Mouse (Mus musculus) myocyte (in vitro differentiated cells): ENCODE measurements at regions not wholly inside any gene's neighbourhood (a gene's known extent, or its start where the extent isn't known, plus 50 kb on each side); places are given as distances from the start of the nearest gene placed in this dataset.

Experiments used
- H3K27me3 ChIP-seq: one replicate; pipeline ENCODE4 v1.6.1; 2011; ENCODE audit not compliant: control insufficient read depth, insufficient read depth, insufficient read length
- H3K36me3 ChIP-seq: one replicate; pipeline ENCODE4 v1.6.1; 2011; ENCODE audit not compliant: control insufficient read depth, insufficient read depth
- H3K4me2 ChIP-seq: one replicate; pipeline ENCODE4 v1.6.1; 2011; ENCODE audit warnings: low read depth, control low read depth
- H3K4me3 ChIP-seq: one replicate; pipeline ENCODE4 v1.5.1; 2011; ENCODE audit warnings: mild to moderate bottlenecking, control low read depth, moderate library complexity
- H3K79me2 ChIP-seq: one replicate; pipeline ENCODE4 v1.6.1; 2011; ENCODE audit not compliant: control insufficient read depth, insufficient read depth
- H3ac ChIP-seq: one replicate; pipeline ENCODE4 v1.6.1; 2011; ENCODE audit not compliant: control insufficient read depth, insufficient read length
- CEBPB ChIP-seq: IDR thresholded peaks from 2 replicates; pipeline ENCODE4 v1.6.1; 2011; ENCODE audit warnings: mild to moderate bottlenecking, moderate library complexity; ENCODE audit not compliant: poor library complexity, insufficient read depth, severe bottlenecking
- E2F4 ChIP-seq: IDR thresholded peaks from one replicate; pipeline ENCODE4 v1.6.1; 2011; ENCODE audit warnings: mild to moderate bottlenecking, control low read depth, moderate library complexity; ENCODE audit not compliant: insufficient read depth
- MAX ChIP-seq: IDR thresholded peaks from one replicate; pipeline ENCODE4 v1.6.1; 2011; ENCODE audit warnings: low read depth, mild to moderate bottlenecking, control low read depth
- MYOD1 ChIP-seq, 3 experiments: IDR thresholded peaks; one replicate each; pipeline ENCODE4 v1.6.1; 2011; ENCODE audit warnings: control low read depth in 2 of 3, low read depth in 2 of 3, mild to moderate bottlenecking in 2 of 3, moderate library complexity in 1 of 3; ENCODE audit not compliant: insufficient read length in 2 of 3, control insufficient read depth in 1 of 3
- MYOG ChIP-seq, 3 experiments: IDR thresholded peaks; one replicate each; pipeline ENCODE4 v1.6.1; 2011; ENCODE audit warnings: control low read depth in 2 of 3, low read depth in 2 of 3, mild to moderate bottlenecking in 2 of 3; ENCODE audit not compliant: insufficient read length in 2 of 3, control insufficient read depth in 1 of 3, insufficient read depth in 1 of 3
- POLR2A ChIP-seq: IDR thresholded peaks from one replicate; pipeline ENCODE4 v1.6.1; 2011; ENCODE audit warnings: low read depth, mild to moderate bottlenecking, control low read depth, moderate library complexity; ENCODE audit not compliant: insufficient read length
- POLR2AphosphoS2 ChIP-seq: IDR thresholded peaks from one replicate; pipeline ENCODE4 v1.6.1; 2011; ENCODE audit warnings: low read depth, control low read depth; ENCODE audit not compliant: insufficient read length
- REST ChIP-seq: IDR thresholded peaks from one replicate; pipeline ENCODE4 v1.6.1; 2011; ENCODE audit warnings: mild to moderate bottlenecking, control low read depth, moderate library complexity; ENCODE audit not compliant: insufficient read depth, insufficient read length
- SRF ChIP-seq: IDR thresholded peaks from one replicate; pipeline ENCODE4 v1.6.1; 2011; ENCODE audit warnings: low read depth; ENCODE audit not compliant: control insufficient read depth, insufficient read length
- TCF12 ChIP-seq: IDR thresholded peaks from one replicate; pipeline ENCODE4 v1.6.1; 2011; ENCODE audit warnings: mild to moderate bottlenecking, control low read depth; ENCODE audit not compliant: poor library complexity, insufficient read depth, severe bottlenecking
- TCF3 ChIP-seq: IDR thresholded peaks from one replicate; pipeline ENCODE4 v1.6.1; 2011; ENCODE audit warnings: low read depth, control low read depth; ENCODE audit not compliant: insufficient read length
- USF1 ChIP-seq: IDR thresholded peaks from one replicate; pipeline ENCODE4 v1.6.1; 2011; ENCODE audit warnings: low read depth, mild to moderate bottlenecking, control low read depth, moderate library complexity

DNA sequence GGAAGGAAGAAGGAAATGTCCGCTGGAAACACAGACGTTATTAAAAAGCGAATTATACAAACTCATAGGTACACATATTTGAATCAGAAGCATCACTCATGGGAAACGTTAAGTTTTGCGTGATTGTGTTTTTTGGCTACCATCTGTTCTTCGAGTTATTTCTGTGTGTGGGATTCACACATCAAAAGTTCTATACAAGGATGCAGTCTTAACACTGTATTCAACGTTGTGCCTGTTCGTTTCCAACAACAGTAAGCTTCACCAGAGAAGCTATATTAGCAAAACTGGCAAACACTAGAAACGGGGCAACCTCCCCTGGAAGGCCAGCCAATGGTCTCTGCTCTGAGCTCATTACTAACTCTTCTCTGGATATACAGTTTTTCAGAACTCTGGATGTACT lies 150.3 kb upstream of the Ctso start:
- H3K79me2 ChIP-seq, result no peaks in the 10 kb centered on the region
- H3K4me2 ChIP-seq, result no peak overlapping the region
- no peak for TF ChIP-seq CEBPB
- no peak for TF ChIP-seq REST
- TF ChIP-seq TCF3, result no peak
- TF ChIP-seq MAX, result no peak
- TF ChIP-seq MYOD1 (IDR thresholded peaks at IDR 0.05; ENCODE audit: control insufficient read depth in 1 of 3, insufficient read length in 2 of 3, low read depth in 2 of 3), result no peak
- TF ChIP-seq USF1, result no peak
- no peak for TF ChIP-seq MYOG (IDR thresholded peaks at IDR 0.05; ENCODE audit: control insufficient read depth in 1 of 3, insufficient read depth in 1 of 3, insufficient read length in 2 of 3, low read depth in 2 of 3)
- no peak for TF ChIP-seq POLR2AphosphoS2
- no peak for TF ChIP-seq POLR2A
- no peak for TF ChIP-seq TCF12
- no peak for TF ChIP-seq SRF
- no peak for TF ChIP-seq E2F4
- no peaks in the 10 kb centered on the region for H3K36me3 ChIP-seq
- no peak overlapping the region for H3ac ChIP-seq
- H3K4me3 ChIP-seq, result no peak overlapping the region
- no peaks in the 10 kb centered on the region for H3K27me3 ChIP-seq

DNA sequence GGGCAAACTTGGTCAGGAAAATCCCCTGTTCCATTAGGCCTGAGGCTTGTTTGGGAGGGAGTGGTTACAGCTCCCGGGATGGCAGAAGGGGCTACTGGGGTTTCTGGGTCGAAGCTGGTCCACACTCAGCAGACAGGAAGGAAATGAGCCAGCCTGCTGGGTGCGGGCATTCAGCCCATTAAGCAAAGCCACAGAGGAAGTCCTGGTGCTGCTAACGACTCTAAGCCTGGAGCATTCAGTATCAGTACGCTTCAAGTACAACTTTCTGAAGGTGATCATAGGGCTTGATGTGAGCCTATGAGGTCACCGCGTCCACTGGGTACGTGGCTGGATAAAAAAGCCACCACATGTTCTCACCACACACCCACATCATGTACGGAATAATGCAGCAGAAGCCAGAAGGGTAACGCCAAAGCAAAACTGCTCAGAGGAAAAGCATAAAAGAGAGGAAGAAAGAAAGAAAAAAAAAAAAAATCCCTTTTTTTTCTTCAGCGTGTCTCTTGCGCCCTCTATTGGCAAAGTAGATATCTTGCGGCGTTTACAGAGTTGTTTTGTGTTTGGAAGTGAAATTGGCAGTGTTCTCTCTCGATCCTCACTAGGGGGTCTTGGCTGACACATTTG lies 149.4 kb upstream of the Ctso start:
- no peaks in the 10 kb centered on the region for H3K79me2 ChIP-seq
- TF ChIP-seq POLR2AphosphoS2, result no peak
- no peak for TF ChIP-seq SRF
- no peak for TF ChIP-seq TCF3
- TF ChIP-seq CEBPB, result no peak
- TF ChIP-seq REST, result no peak
- no peak for TF ChIP-seq E2F4
- peak overlapping the region; percentile 1 for H3K4me3 ChIP-seq
- H3ac ChIP-seq, result no peak overlapping the region
- no peaks in the 10 kb centered on the region for H3K36me3 ChIP-seq
- H3K4me2 ChIP-seq, result peak overlapping the region; percentile 68
- H3K27me3 ChIP-seq, result no peaks in the 10 kb centered on the region

- TF ChIP-seq USF1 (no peak), MYOD1 (IDR thresholded peaks at IDR 0.05; ENCODE audit: control insufficient read depth in 1 of 3, insufficient read length in 2 of 3, low read depth in 2 of 3) (no peak), TCF3 (no peak), MYOG (IDR thresholded peaks at IDR 0.05; ENCODE audit: control insufficient read depth in 1 of 3, insufficient read depth in 1 of 3, insufficient read length in 2 of 3, low read depth in 2 of 3) (no peak), SRF (no peak), REST (no peak), MAX (no peak), POLR2A (no peak), POLR2AphosphoS2 (no peak), CEBPB (no peak)
- H3K4me3 ChIP-seq, result no peak overlapping the region
- H3ac ChIP-seq, result no peak overlapping the region
- no peaks in the 10 kb centered on the region for H3K36me3 ChIP-seq
- no peaks in the 10 kb centered on the region for H3K79me2 ChIP-seq
- H3K27me3 ChIP-seq, result no peaks in the 10 kb centered on the region
- no peak overlapping the region for H3K4me2 ChIP-seq
Measured at GRCm38 (mm10) chr3:81788915-81789314, 143.5 kb upstream of the Ctso start.

DNA sequence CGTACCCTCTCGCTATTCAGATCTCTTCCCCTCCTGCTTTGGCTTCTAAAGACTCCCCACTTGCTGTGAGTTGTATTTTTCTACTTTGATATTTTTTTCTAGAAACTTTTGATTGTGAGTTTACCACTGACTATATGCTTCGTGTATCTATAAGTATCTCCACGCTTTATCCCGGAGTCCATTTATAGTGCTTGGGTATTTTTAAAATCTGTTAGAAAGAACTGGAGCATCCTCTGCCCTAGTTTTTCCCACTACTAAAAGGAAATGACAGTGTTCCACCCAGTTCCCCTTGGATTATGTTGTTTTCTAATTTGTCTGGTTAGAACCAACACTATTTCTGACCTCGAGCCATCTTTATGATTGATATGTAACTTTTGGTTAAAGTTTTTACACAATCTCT lies 142.7 kb upstream of the Ctso start:
- Histone ChIP-seq H3K36me3 (no peaks in the 10 kb centered on the region), H3K4me2 (no peak overlapping the region), H3ac (no peak overlapping the region), H3K27me3 (no peaks in the 10 kb centered on the region), H3K79me2 (no peaks in the 10 kb centered on the region), H3K4me3 (no peak overlapping the region)
- no peak for TF ChIP-seq SRF
- TF ChIP-seq CEBPB, result no peak
- no peak for TF ChIP-seq MAX
- TF ChIP-seq POLR2A, result no peak

GRCm38 (mm10) chr3:81802096-81802495 lies 130.3 kb upstream of the Ctso start:
- Histone ChIP-seq H3K79me2 (no peaks in the 10 kb centered on the region), H3ac (no peak overlapping the region), H3K4me3 (no peak overlapping the region), H3K4me2 (no peak overlapping the region), H3K36me3 (no peaks in the 10 kb centered on the region), H3K27me3 (no peaks in the 10 kb centered on the region)
- TF ChIP-seq POLR2AphosphoS2 (no peak), SRF (no peak), MYOG (IDR thresholded peaks at IDR 0.05; ENCODE audit: control insufficient read depth in 1 of 3, insufficient read depth in 1 of 3, insufficient read length in 2 of 3, low read depth in 2 of 3) (no peak), MYOD1 (IDR thresholded peaks at IDR 0.05; ENCODE audit: control insufficient read depth in 1 of 3, insufficient read length in 2 of 3, low read depth in 2 of 3) (no peak), TCF12 (no peak), MAX (no peak), POLR2A (no peak), REST (no peak), E2F4 (no peak), CEBPB (no peak), USF1 (no peak), TCF3 (no peak)

GRCm38 (mm10) chr3:81805745-81806144 lies 126.7 kb upstream of the Ctso start:
- H3ac ChIP-seq, result no peak overlapping the region
- H3K27me3 ChIP-seq, result no peaks in the 10 kb centered on the region
- no peak overlapping the region for H3K4me2 ChIP-seq
- TF ChIP-seq SRF (no peak), CEBPB (no peak), MYOD1 (IDR thresholded peaks at IDR 0.05; ENCODE audit: control insufficient read depth in 1 of 3, insufficient read length in 2 of 3, low read depth in 2 of 3) (no peak)
- H3K79me2 ChIP-seq, result no peaks in the 10 kb centered on the region
- no peak overlapping the region for H3K4me3 ChIP-seq
- no peaks in the 10 kb centered on the region for H3K36me3 ChIP-seq
